Mouse (Mus musculus) T-cell, adult 2 months (primary cell): ENCODE results near the gene Gm20479.

Experiments
- DNase-seq: peaks from one replicate; pipeline ENCODE4 v3.0.0; 2022; ENCODE audit warnings: low spot score

Gm20479 gene

DNA sequence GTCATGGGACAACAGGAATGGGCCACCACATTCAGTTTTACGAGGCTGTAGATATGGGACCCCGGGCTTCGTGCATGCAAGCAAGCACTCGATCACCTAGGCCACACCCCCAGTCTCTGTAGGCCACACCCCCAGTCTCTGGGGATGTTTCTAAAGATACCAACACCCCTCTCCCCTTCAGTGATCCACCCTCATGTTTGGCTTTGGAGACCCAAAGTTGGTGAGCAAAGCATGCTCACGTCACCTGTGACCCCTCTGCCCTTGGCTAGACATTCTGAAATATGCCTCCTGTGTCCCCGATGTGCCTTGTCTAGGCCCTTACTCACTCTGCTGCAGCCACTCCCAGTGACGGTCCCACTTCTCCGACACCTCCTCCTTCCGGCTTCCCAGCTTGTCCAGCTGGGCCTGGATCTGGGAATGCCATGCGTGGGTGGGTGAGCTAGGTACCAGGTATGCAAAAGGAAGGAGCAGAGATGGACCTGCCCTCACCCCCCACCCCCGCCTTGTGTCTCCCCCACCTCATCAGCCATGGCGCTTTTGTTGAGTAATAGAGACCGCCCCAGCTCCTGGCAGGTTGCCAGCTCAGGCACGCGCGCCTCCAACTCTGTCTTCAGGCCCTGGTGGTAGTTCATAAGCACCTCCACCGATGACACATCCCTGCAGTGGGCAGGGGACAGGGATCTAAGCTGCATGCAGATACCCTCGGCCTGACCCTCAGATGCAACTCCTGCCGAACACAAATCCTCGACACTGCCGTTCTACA is 9.0 kb upstream of the Gm20479 start:
- DNase-seq = no peak

GRCm38 (mm10) chr7:27364379-27364778 is 7.2 kb upstream of the Gm20479 start:
- DNase-seq = no peak

DNA sequence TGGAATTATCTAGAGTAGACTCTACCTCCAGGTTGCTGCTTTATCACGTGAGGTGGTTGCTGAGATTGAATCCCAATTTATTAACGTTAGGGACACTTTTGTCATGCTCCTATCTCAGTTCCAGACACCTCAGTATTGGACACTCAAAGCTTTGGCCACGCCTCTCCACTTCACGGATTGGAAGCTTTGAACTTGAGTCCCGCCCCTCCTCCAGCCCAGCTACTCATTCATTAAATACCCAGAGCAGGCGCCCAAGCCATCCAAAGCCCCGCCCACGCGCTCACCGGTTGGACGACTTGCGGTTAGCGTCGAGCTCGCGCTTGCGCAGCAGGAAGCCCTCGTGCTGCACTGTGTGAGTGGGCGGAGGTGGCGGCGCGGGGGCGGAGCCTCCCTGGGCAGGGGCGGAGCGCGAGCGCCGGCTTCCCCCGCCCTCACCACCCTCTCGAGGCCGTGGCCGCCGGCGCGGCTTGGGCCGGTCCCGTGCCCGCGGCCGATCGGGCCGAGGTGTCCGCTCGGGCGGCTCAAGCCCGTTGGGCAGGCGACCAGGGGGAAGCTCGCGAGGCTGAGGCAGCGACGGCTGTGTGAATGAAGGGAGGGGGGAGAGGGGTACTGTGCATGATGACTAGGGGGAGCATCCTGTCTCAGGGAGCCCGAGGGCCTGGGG is 4.2 kb upstream of the Gm20479 start:
- peak; percentile 94 for DNase-seq

- DNase-seq = no peak
These were observed 3.5 kb upstream of the Gm20479 start for GRCm38 (mm10) chr7:27360749-27361148.

- DNase-seq = no peak
These were observed 2.6 kb upstream of the Gm20479 start for GRCm38 (mm10) chr7:27359706-27360358.

- DNase-seq = no peak
These were observed 1.9 kb upstream of the Gm20479 start for GRCm38 (mm10) chr7:27359162-27359561.

- no peak for DNase-seq
These were observed 368 bp upstream of the Gm20479 start for GRCm38 (mm10) chr7:27357595-27357978.

DNA sequence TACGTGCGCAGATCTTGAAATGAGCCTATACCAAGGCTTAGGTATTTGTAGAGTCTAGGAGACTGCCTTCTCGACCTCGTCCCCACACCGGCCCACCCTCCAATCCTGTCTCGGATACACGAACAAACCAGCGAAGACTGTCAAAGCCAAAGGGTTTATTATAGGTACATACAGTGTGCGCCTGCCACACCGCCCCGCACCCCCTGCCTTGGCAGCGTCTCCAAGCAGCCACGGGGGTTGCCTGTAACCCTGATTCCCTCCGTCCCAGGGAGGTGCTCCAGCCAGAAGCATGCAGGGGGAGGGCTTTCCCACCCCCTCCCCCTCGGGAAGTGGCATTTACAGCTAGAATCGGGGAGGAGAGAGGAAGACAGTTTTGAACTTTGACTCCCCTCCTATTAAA is 971 bp downstream of the Gm20479 start:
- DNase-seq = no peak

DNA sequence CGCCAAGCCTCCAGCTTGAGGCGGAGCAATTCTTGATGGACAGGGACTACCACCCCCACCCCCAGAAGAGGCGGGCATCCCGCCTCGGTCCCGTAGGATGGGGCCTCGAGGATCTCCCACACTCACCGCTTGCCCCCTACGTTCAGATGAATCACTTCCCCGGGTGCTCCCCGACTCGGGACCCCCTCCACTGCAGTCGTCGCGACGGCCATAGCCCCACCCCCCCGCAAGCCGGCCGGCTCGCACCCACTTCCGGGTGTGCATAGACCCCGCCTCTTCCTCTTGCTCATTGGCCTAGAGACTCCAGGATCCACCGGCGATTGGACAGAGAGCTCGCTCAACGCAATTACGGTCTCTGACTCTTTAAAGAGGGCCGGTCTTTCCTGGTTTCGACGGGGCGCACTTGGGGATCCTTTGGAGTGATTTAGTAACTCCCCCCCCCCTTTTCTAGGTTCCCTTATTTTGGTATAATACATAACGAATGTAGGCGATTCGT is 1.4 kb downstream of the Gm20479 start, which contains the start of gene Shkbp1:
Gene Shkbp1, minus strand, starts transcription at position 275 of the 496 bp plus-strand sequence.
- peak; percentile 85 for DNase-seq

DNA sequence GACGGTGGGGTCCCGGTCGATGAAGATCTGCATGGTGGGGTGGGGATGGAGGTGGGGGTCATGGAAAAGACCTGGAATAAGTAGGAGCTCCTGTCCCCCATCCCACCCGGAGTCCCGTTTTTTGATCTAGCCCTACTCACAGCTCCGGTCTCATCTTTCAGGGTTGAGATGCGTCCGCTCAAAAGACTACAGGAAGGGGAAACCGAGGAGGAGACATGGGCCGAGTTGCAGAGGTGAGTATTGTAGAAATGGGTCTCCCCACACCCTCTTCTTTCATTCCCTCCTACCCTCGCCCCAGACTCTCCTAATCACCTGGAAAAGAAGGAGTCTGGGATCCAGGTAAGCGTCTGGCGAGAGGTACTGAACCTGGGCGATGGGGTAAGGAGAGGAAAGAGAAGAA is 2.0 kb downstream of the Gm20479 start:
- DNase-seq = no peak

DNA sequence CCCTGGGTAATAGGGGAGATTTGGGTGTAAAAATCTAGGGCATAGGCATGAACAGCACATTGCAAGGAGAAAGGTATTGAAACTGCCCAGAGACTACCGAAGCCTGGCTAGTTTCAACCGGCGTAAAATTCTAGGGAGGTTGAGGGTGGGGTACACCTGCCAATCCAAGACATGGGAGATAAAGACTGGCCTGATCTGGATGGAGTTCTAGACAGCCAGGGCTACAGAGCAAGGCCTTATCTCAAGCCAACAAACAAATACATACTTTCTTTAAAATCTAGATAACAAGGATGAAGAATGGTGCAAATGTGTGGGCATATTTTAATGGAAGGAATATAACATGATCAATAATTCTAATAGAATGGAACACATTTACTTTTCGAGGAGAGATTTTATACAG is 2.4 kb downstream of the Gm20479 start:
- DNase-seq = no peak

DNA sequence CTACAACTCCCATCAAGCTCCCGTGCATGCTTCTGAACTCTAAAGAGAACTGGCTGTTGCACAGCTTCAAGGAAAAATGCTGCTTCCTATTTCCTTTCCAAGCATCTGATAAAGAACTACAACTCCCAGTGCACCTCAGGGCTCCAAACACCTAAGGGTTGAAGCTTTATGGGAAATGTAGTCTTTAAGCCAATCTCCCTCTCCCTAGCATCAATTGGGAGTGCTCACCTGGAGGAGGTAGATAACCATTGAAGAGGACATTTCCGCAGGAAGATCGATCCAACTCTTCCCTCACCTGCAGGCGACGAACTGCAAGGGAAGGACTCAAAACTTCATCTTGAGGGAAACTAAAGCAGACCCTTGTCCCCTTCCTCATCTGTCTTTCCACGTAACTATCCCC is 3.1 kb downstream of the Gm20479 start:
- no peak for DNase-seq

GRCm38 (mm10) chr7:27345444-27345843 is 11.8 kb downstream of the Gm20479 start:
- DNase-seq = no peak

GRCm38 (mm10) chr7:27342595-27342994 is 14.6 kb downstream of the Gm20479 start:
- DNase-seq = no peak

- DNase-seq = no peak
These were observed 17.7 kb downstream of the Gm20479 start for GRCm38 (mm10) chr7:27339519-27339918.

- no peak for DNase-seq
These were observed 18.1 kb downstream of the Gm20479 start for GRCm38 (mm10) chr7:27339114-27339513.

DNA sequence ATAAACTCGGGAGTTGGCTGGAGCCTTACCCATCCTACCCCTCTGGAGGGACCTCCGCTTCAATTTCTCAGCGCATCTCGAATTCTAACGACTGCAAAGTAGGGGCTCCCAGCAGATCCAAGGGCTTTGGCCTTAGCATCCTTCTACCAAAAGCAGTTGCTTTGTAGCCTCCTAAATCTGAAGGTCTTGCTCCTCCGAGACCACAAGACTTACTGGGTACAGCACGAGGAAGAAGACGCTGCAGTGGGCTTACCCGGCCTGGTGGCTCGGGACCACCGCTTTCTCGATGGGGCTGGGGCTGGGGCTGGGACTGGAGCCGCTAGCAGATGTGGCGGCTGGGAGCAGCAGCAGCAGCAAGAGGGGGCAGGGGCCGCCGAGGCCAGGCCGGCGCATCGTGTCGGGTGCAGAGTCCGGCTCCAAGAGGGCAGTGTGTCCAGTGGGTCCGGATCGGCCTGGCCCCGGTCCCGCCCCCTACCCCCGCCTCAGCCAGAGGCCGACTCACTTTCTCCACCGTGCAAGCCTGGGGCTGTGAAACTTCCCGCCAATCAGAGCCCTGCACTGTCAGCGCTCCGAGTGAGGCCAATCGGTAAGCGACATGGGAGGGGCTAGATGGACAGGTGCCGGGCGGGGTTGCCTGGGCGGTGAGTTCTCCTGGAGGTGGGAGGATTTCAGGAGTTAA is 19.9 kb downstream of the Gm20479 start, which contains the start of gene Ltbp4:
Gene Ltbp4, minus strand, starts transcription at position 518 of the 679 bp plus-strand sequence.
- DNase-seq = no peak

DNA sequence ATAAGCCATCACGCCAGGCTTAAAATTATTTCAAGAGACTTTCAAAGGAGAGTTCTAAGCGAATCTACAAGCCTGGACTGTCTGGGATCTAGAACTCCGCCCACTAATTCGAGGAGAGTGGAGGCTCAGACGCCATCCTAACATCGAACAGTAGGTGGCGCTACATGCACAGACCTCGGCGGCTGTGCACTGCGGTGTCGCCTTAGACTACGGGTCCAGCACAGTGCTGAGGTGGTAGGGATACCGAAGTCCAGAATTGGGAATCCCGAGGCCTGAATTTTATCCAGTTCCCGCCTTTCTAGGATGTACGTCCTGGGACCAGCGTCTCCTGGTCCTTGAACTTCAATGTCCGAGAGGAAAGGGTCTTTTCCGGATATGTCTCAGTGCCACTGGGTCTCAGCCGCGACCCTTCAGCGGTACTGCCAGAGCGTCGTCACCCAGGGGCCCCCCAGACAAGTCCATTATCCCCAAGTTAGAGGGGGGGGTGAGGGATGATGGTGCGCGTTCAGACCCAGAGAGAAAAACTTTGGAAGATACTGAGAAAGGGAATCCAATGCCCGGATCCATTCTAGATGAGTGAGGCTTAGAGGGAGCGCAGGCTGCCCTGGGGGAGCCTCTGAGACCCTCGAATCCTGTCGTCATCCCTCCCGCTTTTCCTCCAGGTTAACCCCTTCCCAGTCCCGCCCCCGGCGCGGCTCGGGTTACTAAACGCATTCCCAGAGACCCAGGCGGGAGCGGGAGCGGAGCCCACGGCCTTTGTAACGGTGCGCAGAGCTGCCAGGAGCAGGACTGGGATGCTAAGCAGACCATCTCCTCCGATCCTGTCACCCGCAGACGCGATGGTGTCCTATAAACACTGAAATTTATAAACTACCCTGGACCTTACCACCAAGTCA is 21.0 kb downstream of the Gm20479 start:
- peak; percentile 80 for DNase-seq

- DNase-seq = no peak
These were observed 22.1 kb downstream of the Gm20479 start for GRCm38 (mm10) chr7:27335011-27335720.

GRCm38 (mm10) chr7:27334405-27334911 is 22.8 kb downstream of the Gm20479 start:
- DNase-seq = no peak
